Mouse (Mus musculus): ENCODE results near the gene Tstd1. TPM values are rescaled to one million over a fixed set of nuclear protein-coding genes. Genes with fewer than 3 reads are reported as not detected.

The Tstd1 gene
- polyA plus RNA-seq, 1 experiment from 2014 or later, result 7.1 TPM

GRCm38 (mm10) chr1:171390101-171390500 lies 28.6 kb upstream of the Tstd1 start:
- H3K4me3 ChIP-seq (ENCODE audit: low read depth, low read length), result no peak overlapping the region
- no peaks in the 10 kb centered on the region for H3K27me3 ChIP-seq (replicated peaks; ENCODE audit: insufficient read depth, low read length)
- DNase-seq (ENCODE audit: low spot score) (peak; percentile 31), ATAC-seq (peak; percentile 55; the same call in 1 of the 2 replicates)
- H3K4me1 ChIP-seq (ENCODE audit: insufficient read depth, low read depth, low read length), result no peaks in the 10 kb centered on the region
- 71% methylated on average over 4 of the region's 4 CpGs for WGBS
- TF ChIP-seq EP300 (IDR thresholded peaks at IDR 0.05) (no peak), CTCF (IDR thresholded peaks at IDR 0.05) (no peak)
- H3K9me3 ChIP-seq (ENCODE audit: low read length), result no peaks in the 10 kb centered on the region
- no peaks in the 10 kb centered on the region for H3K36me3 ChIP-seq (ENCODE audit: insufficient read depth, low read length)
- no peak overlapping the region for H3K4me2 ChIP-seq (replicated peaks; ENCODE audit: low read depth, low read length)
- no peak overlapping the region for H3K9ac ChIP-seq (replicated peaks; ENCODE audit: low read depth)
- no peak overlapping the region for H3K27ac ChIP-seq (ENCODE audit: low read length)

DNA sequence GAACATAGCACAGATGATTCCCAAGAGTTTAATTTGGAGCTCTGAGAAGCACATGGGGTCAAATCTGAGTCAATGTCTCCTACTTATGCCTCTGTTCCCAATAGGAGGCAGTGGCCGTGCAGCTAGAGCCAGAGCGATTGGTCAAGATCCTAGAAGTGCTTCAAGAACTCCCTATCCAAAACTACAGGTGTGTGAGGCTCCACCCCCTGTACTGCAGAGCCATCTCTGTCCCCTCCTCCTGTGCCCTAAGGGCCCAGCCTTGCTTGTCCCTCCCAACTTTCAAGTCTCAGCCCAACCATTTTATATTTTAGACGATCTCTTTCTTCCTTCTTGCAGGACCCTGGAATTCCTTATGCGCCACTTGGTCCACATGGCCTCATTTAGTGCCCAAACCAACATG lies 16.9 kb upstream of the Tstd1 start:
- Histone ChIP-seq H3K9me3 (ENCODE audit: low read length) (no peaks in the 10 kb centered on the region), H3K9ac (replicated peaks; ENCODE audit: low read depth) (no peak overlapping the region), H3K4me3 (ENCODE audit: low read depth, low read length) (no peak overlapping the region), H3K36me3 (ENCODE audit: insufficient read depth, low read length) (no peaks in the 10 kb centered on the region), H3K27me3 (replicated peaks; ENCODE audit: insufficient read depth, low read length) (no peaks in the 10 kb centered on the region), H3K4me2 (replicated peaks; ENCODE audit: low read depth, low read length) (no peak overlapping the region), H3K4me1 (ENCODE audit: insufficient read depth, low read depth, low read length) (no peaks in the 10 kb centered on the region), H3K27ac (ENCODE audit: low read length) (no peak overlapping the region)
- ATAC-seq, result no peak
- DNase-seq (ENCODE audit: low spot score), result no peak
- WGBS, result 77% methylated on average over 4 of the region's 4 CpGs
- TF ChIP-seq EP300 (IDR thresholded peaks at IDR 0.05) (no peak), CTCF (IDR thresholded peaks at IDR 0.05) (no peak)

- no peak overlapping the region for H3K4me3 ChIP-seq (ENCODE audit: low read depth, low read length)
- ATAC-seq (no peak), DNase-seq (ENCODE audit: low spot score) (no peak)
- H3K36me3 ChIP-seq (ENCODE audit: insufficient read depth, low read length), result no peaks in the 10 kb centered on the region
- H3K27ac ChIP-seq (ENCODE audit: low read length), result no peak overlapping the region
- H3K9me3 ChIP-seq (ENCODE audit: low read length), result no peaks in the 10 kb centered on the region
- no peaks in the 10 kb centered on the region for H3K27me3 ChIP-seq (replicated peaks; ENCODE audit: insufficient read depth, low read length)
- TF ChIP-seq CTCF (IDR thresholded peaks at IDR 0.05) (no peak), EP300 (IDR thresholded peaks at IDR 0.05) (no peak)
- no peaks in the 10 kb centered on the region for H3K4me1 ChIP-seq (ENCODE audit: insufficient read depth, low read depth, low read length)
- no peak overlapping the region for H3K4me2 ChIP-seq (replicated peaks; ENCODE audit: low read depth, low read length)
- no peak overlapping the region for H3K9ac ChIP-seq (replicated peaks; ENCODE audit: low read depth)
- WGBS, result 82% methylated on average over 7 of the region's 9 CpGs
Observed at GRCm38 (mm10) chr1:171402991-171403390, 15.7 kb upstream of the Tstd1 start.

DNA sequence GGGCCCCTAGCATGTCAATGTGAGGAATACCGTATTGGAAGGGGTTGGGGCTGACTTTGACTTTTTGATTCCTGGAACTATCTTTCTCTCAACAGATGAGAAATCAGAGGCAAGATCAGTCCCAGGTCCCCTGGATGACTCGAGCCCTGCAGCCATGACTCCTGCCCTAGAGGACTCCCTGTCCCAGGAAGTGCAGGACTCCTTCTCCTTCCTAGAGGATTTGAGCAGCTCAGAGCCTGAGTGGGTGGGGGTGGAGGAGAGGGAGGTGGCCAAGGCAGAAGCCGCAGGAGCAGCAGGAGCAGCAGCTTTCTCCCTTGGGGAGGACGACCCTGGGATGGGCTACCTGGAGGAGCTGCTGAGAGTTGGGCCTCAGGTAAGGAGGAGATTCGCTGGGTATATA lies 11.4 kb upstream of the Tstd1 start:
- H3K4me2 ChIP-seq (replicated peaks; ENCODE audit: low read depth, low read length), result no peak overlapping the region
- H3K9me3 ChIP-seq (ENCODE audit: low read length), result no peaks in the 10 kb centered on the region
- ATAC-seq (no peak), DNase-seq (ENCODE audit: low spot score) (no peak)
- no peak overlapping the region for H3K9ac ChIP-seq (replicated peaks; ENCODE audit: low read depth)
- WGBS, result 70% methylated on average over 5 of the region's 5 CpGs
- TF ChIP-seq CTCF (IDR thresholded peaks at IDR 0.05), result no peak
- TF ChIP-seq EP300 (IDR thresholded peaks at IDR 0.05), result no peak
- H3K27ac ChIP-seq (ENCODE audit: low read length), result no peak overlapping the region
- no peaks in the 10 kb centered on the region for H3K4me1 ChIP-seq (ENCODE audit: insufficient read depth, low read depth, low read length)
- no peaks in the 10 kb centered on the region for H3K27me3 ChIP-seq (replicated peaks; ENCODE audit: insufficient read depth, low read length)
- H3K36me3 ChIP-seq (ENCODE audit: insufficient read depth, low read length), result no peaks in the 10 kb centered on the region
- H3K4me3 ChIP-seq (ENCODE audit: low read depth, low read length), result no peak overlapping the region

DNA sequence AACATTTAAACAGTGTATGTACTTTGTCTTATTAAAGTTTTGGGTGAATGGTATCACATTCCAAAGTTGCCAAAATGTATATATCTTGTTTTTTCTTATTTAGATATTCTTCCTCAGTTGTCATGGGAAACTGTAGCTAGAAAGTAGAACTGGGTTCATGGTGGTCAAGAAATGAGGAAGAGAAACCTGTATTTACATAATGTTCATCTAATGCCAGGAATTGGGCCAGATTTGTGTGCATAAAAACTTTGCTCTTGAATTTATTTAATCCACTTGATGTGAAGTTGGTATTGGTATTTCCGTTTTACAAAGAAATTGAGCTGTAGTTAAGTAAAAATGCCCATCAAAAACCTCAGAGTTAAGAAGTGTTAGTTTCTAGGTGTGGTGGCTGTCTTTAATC lies 8.4 kb upstream of the Tstd1 start:
- WGBS, result 74% methylated on average over 1 of the region's 1 CpGs
- H3K9ac ChIP-seq (replicated peaks; ENCODE audit: low read depth), result no peak overlapping the region
- no peaks in the 10 kb centered on the region; the same call in 1 of the 2 replicates for H3K4me1 ChIP-seq (ENCODE audit: insufficient read depth, low read depth, low read length)
- H3K27me3 ChIP-seq (replicated peaks; ENCODE audit: insufficient read depth, low read length), result no peaks in the 10 kb centered on the region
- H3K4me3 ChIP-seq (ENCODE audit: low read depth, low read length), result no peak overlapping the region
- no peaks in the 10 kb centered on the region for H3K36me3 ChIP-seq (ENCODE audit: insufficient read depth, low read length)
- DNase-seq (ENCODE audit: low spot score), result peak; percentile 31
- no peak for ATAC-seq
- H3K27ac ChIP-seq (ENCODE audit: low read length), result no peak overlapping the region
- TF ChIP-seq EP300 (IDR thresholded peaks at IDR 0.05) (no peak), CTCF (IDR thresholded peaks at IDR 0.05) (no peak)
- no peaks in the 10 kb centered on the region for H3K9me3 ChIP-seq (ENCODE audit: low read length)
- no peak overlapping the region for H3K4me2 ChIP-seq (replicated peaks; ENCODE audit: low read depth, low read length)

- Histone ChIP-seq H3K27ac (ENCODE audit: low read length) (peak within 1 kb of the TSS; percentile 84), H3K36me3 (ENCODE audit: insufficient read depth, low read length) (no peaks in the 10 kb centered on the region; the same call in 1 of the 2 replicates), H3K27me3 (replicated peaks; ENCODE audit: insufficient read depth, low read length) (no peaks in the 10 kb centered on the region), H3K9ac (replicated peaks; ENCODE audit: low read depth) (peak within 1 kb of the TSS; percentile 94), H3K4me2 (replicated peaks; ENCODE audit: low read depth, low read length) (peak within 1 kb of the TSS; percentile 71), H3K4me3 (ENCODE audit: low read depth, low read length) (peak within 1 kb of the TSS; percentile 96), H3K9me3 (ENCODE audit: low read length) (no peaks in the 10 kb centered on the region), H3K4me1 (ENCODE audit: insufficient read depth, low read depth, low read length) (no peaks in the 10 kb centered on the region; the same call in 1 of the 2 replicates)
- TF ChIP-seq CTCF (IDR thresholded peaks at IDR 0.05) (peak; percentile 21; the same call in 1 of the 2 replicates), EP300 (IDR thresholded peaks at IDR 0.05) (peak; percentile 80)
- WGBS, result 5% methylated on average over 36 of the region's 36 CpGs
- ATAC-seq, result peak; percentile 99
- DNase-seq (ENCODE audit: low spot score), result peak; percentile 98
Observed at GRCm38 (mm10) chr1:171410947-171411484, 7.7 kb upstream of the Tstd1 start, which contains the start of gene Usf1. TSS of gene Usf1 (plus strand) at chr1:171411313.

Data from lung, postnatal 0 days (tissue).